ENCODE assay signal across 8 mouse cellular contexts in the genomic region with DNA sequence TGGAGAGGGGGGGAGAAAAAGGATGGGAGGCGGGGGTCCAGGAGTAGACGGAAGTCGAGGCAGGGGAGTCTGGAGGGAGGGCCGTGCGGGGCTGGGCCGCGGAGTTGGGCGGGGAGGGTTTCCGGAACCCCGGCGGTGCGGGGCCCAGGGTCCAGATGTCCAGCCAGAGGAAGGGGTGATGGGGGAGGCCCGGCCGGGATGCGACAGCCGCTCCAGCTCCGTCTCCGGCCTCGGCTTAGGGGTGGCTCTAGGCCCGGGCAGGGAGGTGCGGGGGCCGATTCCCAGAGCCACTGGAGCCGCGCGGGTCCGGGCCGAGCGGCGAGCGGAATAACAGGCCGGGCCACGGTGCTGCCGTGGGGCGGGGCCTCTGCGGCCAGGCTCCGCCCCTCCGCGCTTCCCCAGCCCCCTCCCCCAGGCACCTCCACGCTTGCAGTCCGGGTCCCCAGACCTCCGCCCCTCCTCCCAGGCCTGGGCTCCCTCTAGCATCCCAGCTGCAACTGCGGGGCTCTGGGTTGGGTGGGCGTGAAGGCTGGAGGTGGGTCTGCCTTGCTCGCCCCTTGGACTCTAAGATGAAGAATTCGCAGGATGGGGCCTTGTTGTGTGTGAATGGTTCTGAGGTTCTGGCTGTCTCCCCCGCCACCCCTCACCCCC. TPM values are rescaled to one million over a fixed set of nuclear protein-coding genes. Genes with fewer than 3 reads are reported as not detected.
DNase-seq lines count a peak whose midpoint lies in the region; ATAC-seq lines count a peak whose summit lies in the region.

No protein-coding gene starts in this region.

- H3K4me1 ChIP-seq in embryonic facial prominence, embryonic 12.5 days, result peaks cover 50% of the 10 kb centered on the region
- H3K4me1 ChIP-seq in heart, embryonic 13.5 days, result peaks cover 60% of the 10 kb centered on the region
- peaks cover 24% of the 10 kb centered on the region for H3K4me1 ChIP-seq in midbrain, embryonic 11.5 days (ENCODE audit: control insufficient read depth, insufficient read depth, low read length)

- H3K4me2 ChIP-seq in embryonic facial prominence, embryonic 12.5 days (replicated peaks), result peak overlapping the region; percentile 92
- H3K4me2 ChIP-seq in heart, embryonic 13.5 days, result peak overlapping the region; percentile 98
- H3K4me2 ChIP-seq in midbrain, embryonic 11.5 days, result peak overlapping the region; percentile 92

- peak; percentile 59 to 75 for DNase-seq in layer of hippocampus, postnatal 10 days (ENCODE audit: low spot score in 2 of 2)
- no peak for DNase-seq in layer of hippocampus, adult 9-11 months
- peak; percentile 78 for DNase-seq in adrenal gland, adult 2 months
- DNase-seq in layer of hippocampus, postnatal 36 days, result peak; percentile 62 to 71
- DNase-seq in midbrain, embryonic 11.5 days (ENCODE audit: low spot score, missing footprints), result peak; percentile 98
- DNase-seq in urinary bladder, postnatal 4 days (ENCODE audit: low spot score in 2 of 2), result peak; percentile 67 to 68

- peak overlapping the region; percentile 70 for H3K4me3 ChIP-seq in embryonic facial prominence, embryonic 12.5 days
- peak overlapping the region; percentile 76 for H3K4me3 ChIP-seq in heart, embryonic 13.5 days
- H3K4me3 ChIP-seq in midbrain, embryonic 11.5 days (ENCODE audit: low read depth, low read length), result peak overlapping the region; percentile 72

- peak overlapping the region; percentile 96 for H3K27ac ChIP-seq in embryonic facial prominence, embryonic 12.5 days
- peak overlapping the region; percentile 77 for H3K27ac ChIP-seq in heart, embryonic 13.5 days (replicated peaks)
- H3K27ac ChIP-seq in midbrain, embryonic 11.5 days (ENCODE audit: low read depth, low read length), result peak overlapping the region; percentile 50

- under 1% methylated on average over 46 of the region's 46 CpGs for WGBS in embryonic facial prominence, embryonic 12.5 days
- under 1% methylated on average over 41 of the region's 46 CpGs for WGBS in heart, embryonic 13.5 days
- 0% methylated on average over 40 of the region's 46 CpGs for WGBS in midbrain, embryonic 11.5 days

- no peaks in the 10 kb centered on the region for H3K9me3 ChIP-seq in embryonic facial prominence, embryonic 12.5 days
- no peaks in the 10 kb centered on the region for H3K9me3 ChIP-seq in heart, embryonic 13.5 days
- H3K9me3 ChIP-seq in midbrain, embryonic 11.5 days (ENCODE audit: control insufficient read depth, low read length), result no peaks in the 10 kb centered on the region

- no peaks in the 10 kb centered on the region for H3K27me3 ChIP-seq in embryonic facial prominence, embryonic 12.5 days
- peaks cover 27% of the 10 kb centered on the region for H3K27me3 ChIP-seq in heart, embryonic 13.5 days (replicated peaks)
- H3K27me3 ChIP-seq in midbrain, embryonic 11.5 days (ENCODE audit: control insufficient read depth, insufficient read depth, low read length), result no peaks in the 10 kb centered on the region; the same call in 1 of the 2 replicates

- H3K36me3 ChIP-seq in embryonic facial prominence, embryonic 12.5 days, result peaks cover 39% of the 10 kb centered on the region
- peaks cover 50% of the 10 kb centered on the region for H3K36me3 ChIP-seq in heart, embryonic 13.5 days
- H3K36me3 ChIP-seq in midbrain, embryonic 11.5 days (ENCODE audit: control insufficient read depth, insufficient read depth, low read length), result peaks cover 7% of the 10 kb centered on the region; the same call in 1 of the 2 replicates

- H3K9ac ChIP-seq in embryonic facial prominence, embryonic 12.5 days, result peak overlapping the region; percentile 90
- peak overlapping the region; percentile 89 for H3K9ac ChIP-seq in heart, embryonic 13.5 days
- H3K9ac ChIP-seq in midbrain, embryonic 11.5 days (ENCODE audit: low read length), result peak overlapping the region; percentile 81

- peak; percentile 79 for ATAC-seq in embryonic facial prominence, embryonic 12.5 days (ENCODE audit: insufficient number of reproducible peaks, insufficient read depth, low FRiP score, low TSS enrichment)
- ATAC-seq in heart, embryonic 13.5 days (ENCODE audit: extremely low read depth, insufficient number of reproducible peaks, low FRiP score, low TSS enrichment), result peak; percentile 85
- peak; percentile 89 for ATAC-seq in midbrain, embryonic 11.5 days (ENCODE audit: low FRiP score)

RNA-seq across cellular contexts. Expression of gene Arhgef25, which starts 1.3 kb away (rescaled TPM):
- total RNA-seq in layer of hippocampus, postnatal 10 days (2021), result 100 to 1,000 TPM; 125 to 132 TPM
- 10 to 100 TPM; 16.0 to 25.8 TPM for total RNA-seq in adrenal gland, adult 2 months (2021)
- 41.3 and 44.9 TPM in 2 replicates for polyA plus RNA-seq in adrenal gland, adult 2 months (2012; rRNA removed)
- polyA plus RNA-seq in embryonic facial prominence, embryonic 12.5 days (2016; fragmentation: Nextera tagmentation; extraction: Ambion mirVana), result 85.0 and 96.5 TPM in 2 replicates
- polyA plus RNA-seq in heart, embryonic 13.5 days (2015; fragmentation: Nextera tagmentation; extraction: Ambion mirVana), result 21.4 and 21.6 TPM in 2 replicates
- 100 to 1,000 TPM; 359 to 363 TPM for total RNA-seq in layer of hippocampus, postnatal 36 days (2021)
- 25.8 and 28.2 TPM in 2 replicates for polyA plus RNA-seq in midbrain, embryonic 11.5 days (2014; fragmentation: Nextera tagmentation; extraction: Ambion mirVana)

RNA-seq across cellular contexts. Expression of gene Dtx3, which starts 6.9 kb away (rescaled TPM):
- total RNA-seq in layer of hippocampus, postnatal 10 days (2021), result 100 to 1,000 TPM; 187 to 203 TPM
- total RNA-seq in adrenal gland, adult 2 months (2021), result 10 to 100 TPM; 53.6 to 75.7 TPM
- 203 and 219 TPM in 2 replicates for polyA plus RNA-seq in adrenal gland, adult 2 months (2012; rRNA removed)
- 172 and 173 TPM in 2 replicates for polyA plus RNA-seq in embryonic facial prominence, embryonic 12.5 days (2016; fragmentation: Nextera tagmentation; extraction: Ambion mirVana)
- 65.2 and 67.7 TPM in 2 replicates for polyA plus RNA-seq in heart, embryonic 13.5 days (2015; fragmentation: Nextera tagmentation; extraction: Ambion mirVana)
- 100 to 1,000 TPM; 238 TPM for total RNA-seq in layer of hippocampus, postnatal 36 days (2021)
- polyA plus RNA-seq in midbrain, embryonic 11.5 days (2014; fragmentation: Nextera tagmentation; extraction: Ambion mirVana), result 130 and 138 TPM in 2 replicates

RNA-seq across cellular contexts. Expression of gene Slc26a10, which starts 8.1 kb away (rescaled TPM):
- 1 to 10 TPM; 2.0 to 2.6 TPM for total RNA-seq in layer of hippocampus, postnatal 10 days (2021)
- under 1 TPM; 0.35 to 0.58 TPM for total RNA-seq in adrenal gland, adult 2 months (2021)
- polyA plus RNA-seq in adrenal gland, adult 2 months (2012; rRNA removed), result 1.1 and 2.4 TPM in 2 replicates
- 1.9 and 3.0 TPM in 2 replicates for polyA plus RNA-seq in embryonic facial prominence, embryonic 12.5 days (2016; fragmentation: Nextera tagmentation; extraction: Ambion mirVana)
- polyA plus RNA-seq in heart, embryonic 13.5 days (2015; fragmentation: Nextera tagmentation; extraction: Ambion mirVana), result 18.0 and 21.5 TPM in 2 replicates
- 10 to 100 TPM; 15.6 to 27.2 TPM for total RNA-seq in layer of hippocampus, postnatal 36 days (2021)
- polyA plus RNA-seq in midbrain, embryonic 11.5 days (2014; fragmentation: Nextera tagmentation; extraction: Ambion mirVana), result 0.51 and 0.58 TPM in 2 replicates

RNA-seq across cellular contexts. Expression of gene Pip4k2c, which starts 22.8 kb away (rescaled TPM):
- total RNA-seq in layer of hippocampus, postnatal 10 days (2021), result 10 to 100 TPM; 38.3 to 38.4 TPM
- total RNA-seq in adrenal gland, adult 2 months (2021), result 10 to 100 TPM; 41.6 to 47.8 TPM
- polyA plus RNA-seq in adrenal gland, adult 2 months (2012; rRNA removed), result 21.7 and 22.5 TPM in 2 replicates
- 29.0 and 30.5 TPM in 2 replicates for polyA plus RNA-seq in embryonic facial prominence, embryonic 12.5 days (2016; fragmentation: Nextera tagmentation; extraction: Ambion mirVana)
- polyA plus RNA-seq in heart, embryonic 13.5 days (2015; fragmentation: Nextera tagmentation; extraction: Ambion mirVana), result 23.2 and 23.8 TPM in 2 replicates
- total RNA-seq in layer of hippocampus, postnatal 36 days (2021), result 10 to 100 TPM; 91.1 to 95.7 TPM
- polyA plus RNA-seq in midbrain, embryonic 11.5 days (2014; fragmentation: Nextera tagmentation; extraction: Ambion mirVana), result 10.3 and 11.4 TPM in 2 replicates

RNA-seq across cellular contexts. Expression of gene B4galnt1, which starts 23.6 kb away (rescaled TPM):
- total RNA-seq in layer of hippocampus, postnatal 10 days (2021), result 100 to 1,000 TPM; 107 to 116 TPM
- total RNA-seq in adrenal gland, adult 2 months (2021), result 10 to 100 TPM in 1 of 2 experiments, 1 to 10 TPM in 1; 8.3 to 11.6 TPM
- polyA plus RNA-seq in adrenal gland, adult 2 months (2012; rRNA removed), result 17.8 and 19.1 TPM in 2 replicates
- polyA plus RNA-seq in embryonic facial prominence, embryonic 12.5 days (2016; fragmentation: Nextera tagmentation; extraction: Ambion mirVana), result 4.6 and 6.2 TPM in 2 replicates
- polyA plus RNA-seq in heart, embryonic 13.5 days (2015; fragmentation: Nextera tagmentation; extraction: Ambion mirVana), result 1.2 and 1.7 TPM in 2 replicates
- 100 to 1,000 TPM; 115 to 123 TPM for total RNA-seq in layer of hippocampus, postnatal 36 days (2021)
- 8.1 and 9.4 TPM in 2 replicates for polyA plus RNA-seq in midbrain, embryonic 11.5 days (2014; fragmentation: Nextera tagmentation; extraction: Ambion mirVana)
